Mouse (Mus musculus) ES-Bruce4 (cell line): ENCODE results near the gene Arnt2. TPM values are rescaled to one million over a fixed set of nuclear protein-coding genes. Genes with fewer than 3 reads are reported as not detected.

Experiments
- H3K27ac ChIP-seq: 2 replicates; pipeline ENCODE4 v1.5.1; 2012; ENCODE audit warnings: low read length, inconsistent platforms; ENCODE audit not compliant: insufficient read depth
- H3K27me3 ChIP-seq: 2 replicates; pipeline ENCODE4 v1.6.1; 2012; ENCODE audit warnings: mild to moderate bottlenecking, low read length, inconsistent platforms; ENCODE audit not compliant: control insufficient read depth, poor library complexity, insufficient read depth, severe bottlenecking
- H3K36me3 ChIP-seq: 2 replicates; pipeline ENCODE4 v1.6.1; 2012; ENCODE audit warnings: inconsistent platforms, mild to moderate bottlenecking, low read length, moderate library complexity; ENCODE audit not compliant: control insufficient read depth, poor library complexity, insufficient read depth, severe bottlenecking
- H3K4me1 ChIP-seq: one replicate; pipeline ENCODE4 v1.8.1; 2011; ENCODE audit warnings: low read length; ENCODE audit not compliant: control insufficient read depth, insufficient read depth
- H3K4me3 ChIP-seq: 2 replicates; pipeline ENCODE4 v1.5.1; 2011; ENCODE audit warnings: low read depth, mild to moderate bottlenecking, low read length
- H3K9ac ChIP-seq: 2 replicates; pipeline ENCODE4 v1.6.1; 2012; ENCODE audit warnings: low read depth, mild to moderate bottlenecking, inconsistent platforms; ENCODE audit not compliant: poor library complexity, severe bottlenecking
- H3K9me3 ChIP-seq: replicated peaks from 2 replicates; pipeline ENCODE4 v1.6.1; 2012; ENCODE audit warnings: mild to moderate bottlenecking, low read length, inconsistent platforms; ENCODE audit not compliant: control insufficient read depth, poor library complexity, insufficient read depth, severe bottlenecking
- CTCF ChIP-seq: IDR thresholded peaks from one replicate; pipeline ENCODE4 v1.8.1; 2011; ENCODE audit warnings: low read depth, low read length
- EP300 ChIP-seq: IDR thresholded peaks from 2 replicates; pipeline ENCODE4 v1.6.1; 2011; ENCODE audit warnings: low read depth, low read length; ENCODE audit not compliant: insufficient read depth
- POLR2A ChIP-seq: IDR thresholded peaks from one replicate; pipeline ENCODE4 v1.8.1; 2011; ENCODE audit warnings: low read length; ENCODE audit not compliant: insufficient read depth
- polyA plus RNA-seq: library from polyadenylated mRNA; stranded (reverse); fragments of >200 nt; gene quantifications from 2 replicates; pipeline ENCODE4 v1.2.4, GENCODE M21; 2011; ENCODE audit warnings: low read depth; ENCODE audit not compliant: missing spikeins, insufficient read depth, insufficient read length

Gene Arnt2
- polyA plus RNA-seq, 1 experiment, result 3.3 TPM

DNA sequence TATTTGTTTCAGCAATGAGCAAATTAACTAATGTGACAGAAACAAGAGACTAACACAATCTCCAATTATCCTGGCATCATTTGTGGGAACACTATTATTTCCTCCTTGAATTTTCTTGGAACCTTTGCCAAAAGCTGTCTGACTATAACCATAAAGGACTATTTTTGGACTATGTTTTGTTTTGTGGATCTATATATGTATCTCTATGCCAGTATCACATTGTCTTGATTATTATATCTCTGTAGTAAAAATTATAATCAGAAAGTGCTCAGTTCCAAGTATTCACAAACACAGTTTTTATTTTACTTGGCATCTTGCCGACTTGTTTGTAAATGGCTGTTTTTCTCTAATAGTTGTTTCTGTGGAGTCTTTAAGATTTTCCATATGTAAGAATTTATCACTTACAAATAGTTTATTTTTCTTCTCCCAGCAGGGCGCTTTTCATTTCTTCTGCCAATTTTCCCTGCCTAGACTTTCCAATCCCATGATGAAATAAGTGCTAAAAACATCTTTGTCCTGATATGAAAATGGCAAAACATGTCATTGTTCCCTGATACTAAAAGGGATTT, 32.5 kb upstream of the Arnt2 start:
- TF ChIP-seq EP300 (no peak), POLR2A (no peak), CTCF (no peak)
- Histone ChIP-seq H3K27ac (no peak overlapping the region), H3K27me3 (no peaks in the 10 kb centered on the region), H3K36me3 (no peaks in the 10 kb centered on the region), H3K4me3 (no peak overlapping the region), H3K9me3 (no peaks in the 10 kb centered on the region), H3K9ac (no peak overlapping the region), H3K4me1 (no peaks in the 10 kb centered on the region)

DNA sequence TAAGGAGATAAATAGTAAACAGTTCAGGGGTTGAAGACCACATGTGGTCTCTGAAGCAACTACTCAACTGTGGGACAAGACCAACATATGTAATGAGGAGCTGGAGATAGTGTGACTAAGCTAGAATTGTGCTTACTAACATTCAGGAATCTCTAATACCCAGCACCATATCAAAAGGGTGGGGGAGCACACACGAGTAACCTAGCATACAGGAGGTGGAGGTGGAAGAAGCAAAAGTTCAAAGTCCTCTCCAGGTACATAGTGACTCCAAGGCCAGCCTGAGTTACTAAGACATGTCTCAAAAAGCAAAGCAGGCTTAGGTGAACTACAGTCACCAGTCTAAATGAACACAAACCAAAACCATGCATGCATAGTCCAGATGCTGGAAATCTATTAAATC, 29.6 kb upstream of the Arnt2 start:
- TF ChIP-seq EP300, result no peak
- TF ChIP-seq CTCF, result no peak
- no peak for TF ChIP-seq POLR2A
- Histone ChIP-seq H3K9me3 (no peaks in the 10 kb centered on the region), H3K9ac (no peak overlapping the region), H3K4me3 (no peak overlapping the region), H3K4me1 (no peaks in the 10 kb centered on the region), H3K27ac (no peak overlapping the region), H3K27me3 (no peaks in the 10 kb centered on the region), H3K36me3 (no peaks in the 10 kb centered on the region)

DNA sequence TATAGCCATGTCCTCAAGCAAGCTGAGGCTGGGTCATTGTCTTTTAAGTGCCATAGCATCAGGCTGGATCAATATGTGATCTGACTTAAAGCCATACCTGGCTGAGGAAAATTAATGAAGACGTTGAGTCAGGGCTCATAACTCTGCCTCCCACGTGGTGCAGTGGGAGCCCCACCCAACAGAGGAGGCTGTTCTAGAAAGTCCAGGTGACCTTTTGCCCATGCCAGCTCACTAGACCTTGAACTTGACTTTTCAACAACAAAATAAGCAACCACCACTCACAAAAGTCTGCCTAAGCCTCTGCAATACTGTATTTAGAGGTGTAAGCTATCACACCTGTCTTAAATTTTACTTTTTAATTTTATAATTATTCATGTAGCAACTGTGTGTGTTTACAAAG, 24.9 kb upstream of the Arnt2 start:
- Histone ChIP-seq H3K36me3 (no peaks in the 10 kb centered on the region), H3K4me3 (no peak overlapping the region), H3K9me3 (no peaks in the 10 kb centered on the region), H3K4me1 (no peaks in the 10 kb centered on the region), H3K27ac (no peak overlapping the region), H3K9ac (no peak overlapping the region), H3K27me3 (no peaks in the 10 kb centered on the region)
- TF ChIP-seq EP300 (no peak), POLR2A (no peak), CTCF (no peak)

DNA sequence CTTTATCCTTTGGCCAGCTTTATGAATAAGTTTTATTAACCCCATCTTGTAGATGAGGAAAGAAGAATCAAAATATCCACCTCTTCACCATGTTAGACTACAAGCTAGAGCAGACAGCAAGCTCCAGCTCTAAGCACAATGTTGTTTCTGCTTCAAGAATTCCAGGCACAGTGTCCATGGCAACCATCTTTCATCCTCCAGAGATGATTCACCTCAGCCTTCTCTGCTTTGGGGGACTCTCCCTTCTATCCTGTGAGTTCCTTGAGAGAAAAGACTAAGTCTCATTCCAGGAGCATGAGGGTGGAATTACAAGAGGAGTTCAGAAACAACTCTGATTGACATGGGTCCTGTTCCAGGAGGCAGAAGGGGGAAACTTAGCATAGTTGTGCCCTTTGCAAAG, 22.2 kb upstream of the Arnt2 start:
- Histone ChIP-seq H3K4me3 (no peak overlapping the region), H3K36me3 (no peaks in the 10 kb centered on the region), H3K27me3 (no peaks in the 10 kb centered on the region), H3K9me3 (no peaks in the 10 kb centered on the region), H3K4me1 (no peaks in the 10 kb centered on the region), H3K9ac (no peak overlapping the region), H3K27ac (no peak overlapping the region)
- no peak for TF ChIP-seq CTCF
- TF ChIP-seq POLR2A, result no peak
- no peak for TF ChIP-seq EP300

DNA sequence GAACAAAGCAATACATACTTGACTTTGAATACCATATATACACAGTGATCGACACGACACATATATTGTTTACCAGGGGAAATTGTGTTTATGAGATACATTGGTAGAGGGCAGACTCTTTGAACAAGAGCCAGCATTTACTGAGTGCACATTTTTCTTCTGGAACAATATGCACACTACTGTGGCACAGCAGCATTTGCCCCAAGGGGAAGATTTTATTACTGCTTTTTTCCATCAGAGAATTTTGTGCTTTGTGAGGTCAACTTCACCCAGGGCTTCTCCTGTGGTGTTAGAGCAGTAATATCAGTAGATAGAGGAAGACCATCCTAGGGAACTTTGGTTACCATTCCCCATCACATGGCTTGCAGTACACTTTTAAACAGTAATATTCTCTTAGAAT, 17.2 kb upstream of the Arnt2 start:
- Histone ChIP-seq H3K4me3 (no peak overlapping the region), H3K27me3 (no peaks in the 10 kb centered on the region), H3K36me3 (no peaks in the 10 kb centered on the region), H3K27ac (no peak overlapping the region), H3K4me1 (no peaks in the 10 kb centered on the region), H3K9ac (no peak overlapping the region), H3K9me3 (no peaks in the 10 kb centered on the region)
- TF ChIP-seq EP300 (no peak), POLR2A (no peak), CTCF (no peak)

DNA sequence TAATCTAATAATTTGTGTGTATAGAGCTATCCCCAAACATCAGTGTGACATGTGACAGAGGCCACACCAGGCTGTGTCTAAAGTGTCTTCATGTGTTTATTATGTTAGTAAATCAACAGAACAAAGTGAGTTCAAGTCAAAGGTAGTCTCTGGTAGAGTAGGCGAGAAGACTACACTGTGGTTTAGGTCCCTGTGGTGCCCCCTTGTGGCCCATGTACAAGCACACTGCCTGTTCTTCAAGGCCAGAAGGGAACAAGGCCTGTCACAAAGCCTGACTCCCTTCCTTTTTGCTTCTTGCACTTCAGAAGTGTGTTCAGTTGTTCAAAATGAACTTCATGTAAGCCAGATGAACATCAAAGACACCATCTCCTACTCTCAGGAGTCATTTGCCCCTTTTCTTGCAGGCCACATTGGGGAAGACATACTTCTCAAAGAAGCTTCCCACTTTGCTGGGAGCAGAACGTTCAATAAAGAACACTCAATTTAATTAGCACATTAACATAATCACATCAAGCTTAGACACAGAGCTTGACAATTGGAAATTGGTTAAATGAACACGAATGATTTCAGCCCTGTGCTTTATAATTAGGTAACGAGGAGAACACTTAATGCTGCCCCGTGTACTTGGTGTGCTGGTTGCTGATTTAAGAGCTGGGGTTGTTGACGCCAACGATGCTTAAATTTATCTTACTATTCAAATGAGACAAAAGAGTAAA, 14.9 kb upstream of the Arnt2 start:
- H3K9me3 ChIP-seq, result no peaks in the 10 kb centered on the region
- H3K4me3 ChIP-seq, result no peak overlapping the region
- H3K27ac ChIP-seq, result no peak overlapping the region
- TF ChIP-seq EP300 (no peak), CTCF (peak; percentile 58)
- H3K36me3 ChIP-seq, result no peaks in the 10 kb centered on the region
- no peaks in the 10 kb centered on the region for H3K4me1 ChIP-seq
- no peak overlapping the region for H3K9ac ChIP-seq
- no peaks in the 10 kb centered on the region for H3K27me3 ChIP-seq
